Mouse (Mus musculus): Measurements from ENCODE around the gene Extl1.
"Not testable (repeated sequence)": the region's sequence is repeated elsewhere in the genome, so short reads cannot be mapped to it uniquely, and the experiment has no call there.

Gene Extl1

GRCm38 (mm10) chr4:134351329-134352260 lies 32.1 kb downstream of the Extl1 start:
- DNase-seq (ENCODE audit: low read depth, low spot score): no peak

- no peak for DNase-seq (ENCODE audit: low read depth, low spot score)
These were observed 33.0 kb downstream of the Extl1 start for GRCm38 (mm10) chr4:134350641-134351040.

GRCm38 (mm10) chr4:134349829-134350228 lies 33.8 kb downstream of the Extl1 start:
- no peak for DNase-seq (ENCODE audit: low read depth, low spot score)

- no peak for DNase-seq (ENCODE audit: low read depth, low spot score)
These were observed 35.1 kb downstream of the Extl1 start for GRCm38 (mm10) chr4:134348545-134348944.

- DNase-seq (ENCODE audit: low read depth, low spot score): no peak
These were observed 35.6 kb downstream of the Extl1 start for GRCm38 (mm10) chr4:134348078-134348477.

GRCm38 (mm10) chr4:134345802-134346201 lies 37.8 kb downstream of the Extl1 start:
- DNase-seq (ENCODE audit: low read depth, low spot score): no peak

GRCm38 (mm10) chr4:134344620-134345019 lies 39.0 kb downstream of the Extl1 start:
- no peak for DNase-seq (ENCODE audit: low read depth, low spot score)

GRCm38 (mm10) chr4:134343071-134344031 lies 40.3 kb downstream of the Extl1 start, which contains the start of gene Slc30a2:
Gene Slc30a2 (plus strand): TSS chr4:134343181.
- no peak for DNase-seq (ENCODE audit: low read depth, low spot score)

GRCm38 (mm10) chr4:134342213-134342779 lies 41.4 kb downstream of the Extl1 start:
- no peak for DNase-seq (ENCODE audit: low read depth, low spot score)

- not testable (repeated sequence) for DNase-seq (ENCODE audit: low read depth, low spot score)
These were observed 42.4 kb downstream of the Extl1 start for GRCm38 (mm10) chr4:134341231-134341630.

- no peak for DNase-seq (ENCODE audit: low read depth, low spot score)
These were observed 53.4 kb downstream of the Extl1 start for GRCm38 (mm10) chr4:134330281-134330680.

- no peak for DNase-seq (ENCODE audit: low read depth, low spot score)
These were observed 54.8 kb downstream of the Extl1 start for GRCm38 (mm10) chr4:134328832-134329231.

- no peak for DNase-seq (ENCODE audit: low read depth, low spot score)
These were observed 55.5 kb downstream of the Extl1 start for GRCm38 (mm10) chr4:134328151-134328550.

GRCm38 (mm10) chr4:134326859-134327530 lies 56.7 kb downstream of the Extl1 start:
- DNase-seq (ENCODE audit: low read depth, low spot score): no peak

GRCm38 (mm10) chr4:134324655-134325054 lies 59.0 kb downstream of the Extl1 start:
- DNase-seq (ENCODE audit: low read depth, low spot score): no peak

- no peak for DNase-seq (ENCODE audit: low read depth, low spot score)
These were observed 62.1 kb downstream of the Extl1 start for GRCm38 (mm10) chr4:134321524-134321923.

- DNase-seq (ENCODE audit: low read depth, low spot score): no peak
These were observed 64.0 kb downstream of the Extl1 start for GRCm38 (mm10) chr4:134319674-134320073.

GRCm38 (mm10) chr4:134319074-134319473 lies 64.6 kb downstream of the Extl1 start:
- DNase-seq (ENCODE audit: low read depth, low spot score): no peak

GRCm38 (mm10) chr4:134316390-134316789 lies 67.3 kb downstream of the Extl1 start:
- DNase-seq (ENCODE audit: low read depth, low spot score): no peak

- no peak for DNase-seq (ENCODE audit: low read depth, low spot score)
These were observed 68.2 kb downstream of the Extl1 start for GRCm38 (mm10) chr4:134315470-134315869.

GRCm38 (mm10) chr4:134314876-134315275 lies 68.8 kb downstream of the Extl1 start, which contains the start of gene Trim63:
Gene Trim63 (plus strand): TSS chr4:134315120.
- DNase-seq (ENCODE audit: low read depth, low spot score): no peak

Measured in forelimb bud, embryonic 11.5 days (tissue).